Mouse (Mus musculus) adrenal gland (tissue): ENCODE measurements around the gene Fra10ac1.

Experiments used
- intact Hi-C: fragments of 180-260 bp; cut with DNase I; formaldehyde crosslinking; loops from one replicate; pipeline ENCODE4 v1.15.1; 2025

Gene Fra10ac1

DNA sequence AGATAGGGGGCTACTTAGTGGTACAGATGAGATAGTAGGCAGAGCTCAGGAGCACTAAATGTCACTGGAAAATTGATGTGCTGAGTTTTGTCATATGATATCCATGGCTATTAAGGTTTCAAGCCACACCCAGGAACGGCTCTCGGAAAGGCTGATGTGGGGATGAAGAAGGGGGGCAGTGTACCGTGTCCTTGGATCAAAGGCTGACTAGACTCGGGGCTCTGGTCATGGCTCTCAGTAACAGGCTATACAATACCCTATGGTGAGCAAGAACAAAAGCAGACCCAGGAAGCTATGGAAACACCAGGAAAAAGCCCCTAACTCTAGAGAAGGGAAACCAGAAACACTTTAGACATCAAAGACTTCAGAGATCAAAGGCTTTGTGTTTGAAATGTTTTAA, 8.6 kb upstream of the Fra10ac1 start:
- intact Hi-C loops, result no loop called here

DNA sequence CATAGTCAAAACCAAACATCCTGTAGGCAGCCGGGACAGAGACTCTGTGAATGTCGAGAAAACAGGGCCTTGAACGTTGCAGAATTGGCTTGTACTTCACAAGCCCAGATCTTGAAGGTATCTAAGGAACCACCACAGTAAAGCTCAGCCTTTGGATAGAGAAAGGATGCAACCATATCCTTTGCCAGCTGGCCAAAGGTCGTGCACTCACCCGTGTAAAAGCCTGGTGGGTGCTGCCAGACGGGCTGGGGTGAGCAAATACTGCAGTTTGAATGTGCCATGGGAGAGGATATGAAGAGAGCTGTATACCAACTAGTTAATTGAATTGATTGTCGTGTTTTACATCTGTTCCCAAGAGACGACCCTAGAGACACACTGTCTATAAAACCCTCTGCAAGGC, 8.1 kb upstream of the Fra10ac1 start:
- intact Hi-C loops, result no loop called here

DNA sequence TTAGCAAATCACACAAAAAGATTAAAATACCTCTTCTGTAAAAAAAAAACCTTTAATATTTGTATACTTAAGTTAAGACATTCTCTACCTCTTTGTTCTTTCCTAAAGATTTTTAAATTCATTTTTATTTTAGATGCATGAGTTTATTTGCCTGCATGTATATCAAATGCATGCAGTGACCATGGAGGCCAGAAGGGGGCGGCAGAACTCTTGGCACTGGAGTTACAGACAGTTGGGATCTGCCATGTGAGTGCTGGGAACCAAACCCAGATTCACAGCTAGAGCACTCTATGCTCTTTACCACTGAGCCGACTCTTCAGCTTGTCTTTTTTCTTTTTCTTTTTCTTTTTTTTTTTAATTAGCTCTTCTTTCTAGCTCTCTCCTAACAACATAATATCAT, 4.7 kb upstream of the Fra10ac1 start:
- intact Hi-C loops, result loop anchor here (10.0 kb wide), 1 partner anchor 126 kb away; no protein-coding TSS in a partner anchor

DNA sequence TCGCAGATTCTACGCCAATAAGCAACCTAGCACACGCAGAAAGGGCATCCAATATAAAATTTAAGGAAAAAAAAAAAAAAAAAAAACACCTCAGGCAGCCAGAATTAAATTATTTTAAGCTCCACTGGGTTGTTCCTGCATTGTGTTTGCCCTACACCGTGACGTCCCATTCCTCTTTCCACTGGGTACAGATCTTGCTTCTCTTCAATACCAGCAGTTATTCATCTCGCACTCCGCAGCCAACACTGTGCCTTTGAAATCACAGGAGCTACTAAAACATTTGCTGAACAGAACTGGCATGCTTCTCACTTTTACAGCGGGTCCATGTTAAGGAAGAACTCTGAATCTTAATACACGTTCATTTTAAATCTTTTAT, 717 bp upstream of the Fra10ac1 start:
- intact Hi-C loops, result loop anchor here (10.0 kb wide), 1 partner anchor 130 kb away; no protein-coding TSS in a partner anchor

DNA sequence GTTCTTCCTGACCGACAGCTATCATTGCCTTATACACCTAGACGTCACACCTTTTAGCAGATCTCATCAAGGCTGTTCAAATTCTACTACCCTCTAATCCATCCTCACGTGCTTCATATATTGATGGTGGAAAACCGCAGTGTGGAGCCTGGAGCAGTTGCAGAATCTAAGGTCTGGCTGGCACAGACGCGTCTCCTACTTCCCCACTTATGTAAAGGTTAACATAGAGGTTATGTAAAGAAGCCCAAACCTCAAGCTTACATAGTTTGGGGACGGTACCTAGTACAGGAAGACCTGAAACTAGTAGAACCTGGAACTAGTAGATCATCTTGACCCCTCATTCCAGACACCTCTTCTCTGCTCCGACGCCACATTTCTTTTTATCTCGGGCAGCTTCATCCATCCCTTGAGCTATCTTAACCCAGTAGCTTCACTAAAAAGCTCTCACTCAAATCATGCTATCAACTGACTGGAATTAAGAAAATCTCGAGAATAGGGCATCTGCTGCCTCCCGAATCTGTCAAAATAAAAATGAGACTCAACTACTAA, 526 bp downstream of the Fra10ac1 start:
- intact Hi-C loops, result loop anchor here (10.0 kb wide), 1 partner anchor 131 kb away; no protein-coding TSS in a partner anchor

DNA sequence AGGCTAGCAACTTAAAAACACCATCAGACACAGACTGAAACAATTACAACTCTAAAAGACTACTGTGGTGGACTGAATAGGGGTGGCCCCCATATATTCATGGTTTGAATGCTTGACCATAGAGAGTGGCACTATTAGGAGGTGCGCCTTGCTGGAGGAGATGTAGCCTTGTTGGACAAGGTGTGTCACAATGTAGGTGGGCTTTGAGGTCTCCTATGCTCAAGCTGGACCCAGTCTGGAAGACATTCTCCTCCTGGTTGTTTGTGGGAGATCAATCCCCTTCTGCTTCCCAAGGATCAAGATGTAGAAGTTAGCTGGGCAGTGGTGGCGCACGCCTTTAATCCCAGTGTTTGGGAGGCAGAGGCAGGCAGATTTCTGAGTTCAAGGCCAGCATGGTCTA, 6.3 kb downstream of the Fra10ac1 start:
- intact Hi-C loops, result no loop called here

DNA sequence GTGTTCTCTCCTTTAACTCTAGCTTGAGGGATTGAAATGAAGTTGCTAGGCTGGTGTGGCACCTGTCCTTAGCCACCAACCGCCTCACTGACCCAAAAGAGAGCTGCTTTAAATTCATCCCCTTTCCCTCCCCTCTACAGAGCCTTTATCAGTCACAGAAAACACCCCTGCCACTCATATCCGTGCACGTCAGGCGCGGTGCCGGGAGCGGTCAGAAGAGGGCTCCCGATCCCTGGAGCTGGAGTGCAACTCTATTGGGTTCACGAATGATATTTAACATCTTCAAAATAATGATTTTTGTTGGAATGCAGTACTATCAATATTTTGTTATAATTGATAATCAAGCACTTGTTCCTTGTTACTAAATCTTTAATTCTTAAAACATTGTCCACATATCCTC, 17.3 kb downstream of the Fra10ac1 start:
- intact Hi-C loops, result no loop called here

DNA sequence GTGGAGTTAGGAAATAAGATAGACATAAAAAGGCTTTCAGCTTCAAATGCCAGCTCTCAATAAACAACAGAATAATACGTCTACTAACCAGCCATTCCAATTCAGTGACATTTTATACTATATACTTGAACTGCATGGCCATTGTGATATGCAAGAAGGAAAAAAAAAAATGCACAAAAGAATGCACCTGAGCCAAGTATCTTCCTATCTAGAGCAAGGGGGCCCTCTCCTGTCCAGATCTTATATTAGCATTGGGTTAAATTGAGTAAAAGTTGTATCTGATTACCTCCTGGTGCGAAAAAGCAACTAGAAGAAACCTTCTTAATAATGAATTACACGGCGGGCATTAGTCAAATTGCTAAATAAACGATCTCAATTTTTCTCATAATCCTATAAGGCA, 25.2 kb downstream of the Fra10ac1 start:
- intact Hi-C loops, result loop anchor here (10.0 kb wide), 2 partner anchors 114 to 254 kb away; no protein-coding TSS in a partner anchor

DNA sequence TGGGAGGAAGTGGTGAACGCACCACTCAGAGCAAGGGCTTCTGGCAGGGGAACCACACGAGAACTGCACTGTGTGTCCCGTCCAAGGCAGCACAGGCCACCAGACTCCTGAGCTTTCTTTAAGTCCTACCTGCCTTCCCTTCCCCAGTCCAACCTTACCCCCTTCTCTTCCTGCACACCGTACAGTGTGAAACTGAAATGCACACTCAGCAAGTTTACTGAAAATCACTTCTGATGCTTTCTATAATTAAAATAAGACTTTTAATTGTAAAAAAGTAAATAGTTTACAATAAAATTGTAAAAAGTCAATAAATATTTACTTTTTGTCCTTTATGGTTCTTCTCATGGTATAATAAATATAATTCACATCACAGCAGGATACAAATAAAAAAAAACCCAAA, 28.7 kb downstream of the Fra10ac1 start:
- intact Hi-C loops, result loop anchor here (10.0 kb wide), 2 partner anchors 110 to 250 kb away; no protein-coding TSS in a partner anchor

DNA sequence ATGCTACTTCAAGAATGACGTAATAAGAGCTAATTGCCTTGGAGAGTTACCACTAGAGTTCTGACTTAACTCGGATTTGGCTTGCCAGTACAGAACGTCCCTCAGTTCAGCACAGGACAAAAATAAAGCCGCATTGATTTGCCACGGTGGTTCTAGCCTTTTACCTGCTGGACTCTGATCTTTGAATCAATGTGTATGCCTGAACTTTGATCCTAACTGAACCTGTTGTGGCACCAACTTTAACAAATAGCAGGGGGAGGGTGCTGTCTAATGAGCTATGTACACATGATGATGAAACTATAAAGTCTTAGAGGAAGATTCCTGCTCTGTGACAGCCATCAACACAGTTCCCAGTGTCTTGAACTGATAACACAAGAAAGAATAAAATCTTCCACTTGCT, 32.5 kb downstream of the Fra10ac1 start:
- intact Hi-C loops, result loop anchor here (10.0 kb wide), 2 partner anchors 107 to 247 kb away; no protein-coding TSS in a partner anchor

DNA sequence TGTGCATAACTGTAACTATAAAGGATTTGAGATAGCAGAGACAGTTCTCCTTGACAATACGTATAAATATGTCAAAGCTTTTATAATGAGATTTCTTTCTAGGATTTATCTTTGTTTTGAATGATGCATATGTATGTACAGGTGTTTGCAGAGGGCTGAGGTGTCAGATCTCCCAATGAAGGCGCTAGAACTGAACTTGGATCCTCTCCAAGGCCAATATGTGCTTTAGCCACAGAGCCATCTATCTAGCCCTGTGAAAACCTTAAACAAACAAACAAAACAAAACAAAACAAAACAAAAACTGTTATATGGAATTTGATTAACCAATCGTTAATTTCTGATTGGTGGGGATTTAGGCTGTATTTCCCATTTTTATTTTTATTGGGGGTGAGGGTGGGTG, 33.4 kb downstream of the Fra10ac1 start:
- intact Hi-C loops, result loop anchor here (10.0 kb wide), 2 partner anchors 106 to 246 kb away; no protein-coding TSS in a partner anchor

DNA sequence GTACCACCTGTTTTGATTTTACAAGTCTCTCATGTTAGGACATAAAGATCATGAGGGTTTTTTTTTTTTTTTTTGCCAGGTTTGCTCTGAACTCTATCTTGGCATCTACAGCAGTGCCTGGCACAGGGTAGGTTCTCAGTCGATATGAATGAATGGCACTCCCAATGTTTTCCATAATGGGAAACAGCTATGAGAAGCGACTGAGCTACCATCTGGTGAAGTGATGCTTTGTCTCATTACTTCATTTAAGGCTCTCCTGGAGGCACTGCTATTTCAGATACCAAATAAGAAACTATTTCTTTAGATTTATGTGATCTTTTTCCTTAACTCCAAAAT, 36.6 kb downstream of the Fra10ac1 start:
- intact Hi-C loops, result no loop called here

DNA sequence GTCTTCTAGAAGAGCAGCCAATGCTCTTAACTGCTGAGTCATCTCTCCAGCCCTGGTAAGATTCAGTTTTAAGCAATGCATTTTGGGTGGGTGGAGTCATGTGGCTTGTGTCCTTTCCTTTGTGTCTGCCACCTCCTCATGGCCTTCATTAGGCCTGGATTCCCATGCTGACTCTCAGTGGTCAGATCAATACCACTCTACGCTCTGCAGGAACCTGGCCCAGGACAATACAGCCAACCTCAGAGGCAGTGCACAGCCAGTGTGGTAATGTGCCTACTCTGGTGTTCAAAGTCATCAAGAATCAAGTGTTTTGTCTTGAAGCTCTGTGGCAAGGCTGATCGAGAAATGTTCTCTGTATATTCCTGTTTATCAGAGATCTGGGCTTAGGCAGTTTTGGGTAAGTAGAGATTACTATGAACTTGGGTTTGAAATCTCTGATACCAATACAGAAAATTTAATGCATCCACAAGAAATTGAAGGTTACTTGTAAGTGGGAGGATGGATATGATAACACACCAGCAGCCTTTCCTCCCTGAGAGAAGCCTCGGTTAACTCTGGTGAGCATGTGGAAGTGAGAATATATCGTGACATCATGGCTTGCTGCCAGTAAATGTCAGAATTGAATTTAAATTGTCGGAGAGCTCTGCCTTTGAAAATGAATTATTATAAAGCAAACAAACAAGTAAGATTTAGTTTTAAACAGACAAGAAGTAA, 37.2 kb downstream of the Fra10ac1 start:
- intact Hi-C loops, result no loop called here

DNA sequence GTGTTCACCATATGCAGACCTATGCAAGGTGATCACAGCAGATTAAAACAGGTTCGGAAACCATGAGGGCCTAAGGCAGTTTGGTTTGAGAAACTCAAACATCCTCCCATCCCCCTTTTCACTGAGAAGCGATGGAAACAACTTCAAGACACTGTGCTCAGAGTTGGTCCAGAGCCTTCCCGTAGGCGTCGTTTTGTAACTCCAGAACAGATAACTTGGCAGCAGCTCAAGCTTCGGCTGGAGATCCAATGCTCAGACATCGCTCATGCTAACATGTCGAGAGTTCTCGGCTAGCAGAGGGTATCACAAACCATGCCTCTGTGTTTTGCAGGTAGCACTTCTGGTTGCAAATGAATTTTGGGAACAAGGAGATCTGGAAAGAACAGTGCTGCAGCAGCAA, 44.3 kb downstream of the Fra10ac1 start:
- intact Hi-C loops, result no loop called here

DNA sequence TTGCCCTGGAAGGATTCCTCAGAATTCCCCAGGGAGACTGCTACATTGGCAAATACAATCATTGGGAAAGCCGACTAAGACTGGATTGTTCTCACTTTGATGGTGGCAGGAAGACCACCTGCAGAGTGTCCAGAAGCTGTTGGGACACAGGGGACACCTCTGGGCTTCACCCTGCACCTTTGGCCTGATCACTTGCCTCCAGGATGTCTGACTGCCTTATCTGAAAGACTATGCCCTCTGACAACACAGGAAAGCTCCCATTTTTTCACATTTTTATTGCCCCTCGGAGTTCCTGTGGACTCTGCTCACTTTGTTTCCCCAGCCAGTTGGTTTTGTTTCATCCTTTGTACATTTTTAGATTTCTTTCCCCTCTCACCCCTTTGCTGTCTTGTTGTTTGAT, 59.3 kb downstream of the Fra10ac1 start:
- intact Hi-C loops, result no loop called here

DNA sequence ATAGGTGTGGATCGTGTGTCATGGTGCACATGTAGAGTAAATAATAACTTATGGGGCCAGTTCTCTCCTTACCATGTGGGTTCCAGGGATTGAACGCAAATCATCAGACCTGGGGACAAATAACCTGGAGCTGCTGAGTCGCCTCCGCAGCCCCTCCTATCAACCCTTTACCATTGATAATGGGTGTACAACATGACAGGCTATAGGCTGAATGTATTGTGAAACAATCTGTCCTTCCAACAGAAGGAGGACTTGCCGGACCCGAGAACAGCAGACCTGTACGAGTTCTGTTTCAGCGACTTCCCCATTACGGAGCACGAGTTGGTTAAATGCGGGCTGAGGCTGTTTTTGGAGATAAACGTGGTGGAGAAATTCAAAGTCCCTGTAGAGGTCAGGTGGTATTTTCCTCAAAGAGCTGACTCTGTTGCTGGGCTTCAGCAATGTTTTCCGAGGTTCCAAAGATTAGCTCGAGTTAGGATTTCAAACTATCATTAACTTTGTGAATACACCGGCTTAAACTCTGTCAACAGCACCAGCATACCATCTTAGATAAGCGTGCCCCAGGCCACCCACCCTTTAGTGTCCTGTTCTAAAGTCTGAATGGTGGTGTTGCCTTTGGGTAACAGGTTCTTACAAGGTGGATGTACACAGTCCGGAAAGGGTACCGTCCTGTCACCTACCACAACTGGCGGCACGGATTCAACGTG, 62.2 kb downstream of the Fra10ac1 start:
- intact Hi-C loops, result no loop called here

DNA sequence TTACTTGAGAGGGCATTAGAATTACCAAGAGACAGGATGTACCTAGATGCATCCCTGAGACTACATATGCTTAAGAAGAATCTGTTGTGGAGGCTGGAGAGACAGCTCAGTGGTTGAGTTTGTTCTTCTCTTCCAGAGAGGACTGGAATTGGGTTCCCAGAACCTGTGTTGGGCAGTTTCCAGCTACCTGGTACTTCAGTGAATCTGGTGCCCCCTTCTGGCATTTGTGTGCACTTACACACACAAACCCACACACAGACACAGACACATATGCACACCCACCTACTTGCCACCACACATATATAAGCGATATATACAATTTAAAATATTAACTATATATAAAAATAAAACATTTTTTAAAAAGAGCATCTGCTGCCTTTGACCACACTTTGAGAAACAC, 67.7 kb downstream of the Fra10ac1 start:
- intact Hi-C loops, result no loop called here

DNA sequence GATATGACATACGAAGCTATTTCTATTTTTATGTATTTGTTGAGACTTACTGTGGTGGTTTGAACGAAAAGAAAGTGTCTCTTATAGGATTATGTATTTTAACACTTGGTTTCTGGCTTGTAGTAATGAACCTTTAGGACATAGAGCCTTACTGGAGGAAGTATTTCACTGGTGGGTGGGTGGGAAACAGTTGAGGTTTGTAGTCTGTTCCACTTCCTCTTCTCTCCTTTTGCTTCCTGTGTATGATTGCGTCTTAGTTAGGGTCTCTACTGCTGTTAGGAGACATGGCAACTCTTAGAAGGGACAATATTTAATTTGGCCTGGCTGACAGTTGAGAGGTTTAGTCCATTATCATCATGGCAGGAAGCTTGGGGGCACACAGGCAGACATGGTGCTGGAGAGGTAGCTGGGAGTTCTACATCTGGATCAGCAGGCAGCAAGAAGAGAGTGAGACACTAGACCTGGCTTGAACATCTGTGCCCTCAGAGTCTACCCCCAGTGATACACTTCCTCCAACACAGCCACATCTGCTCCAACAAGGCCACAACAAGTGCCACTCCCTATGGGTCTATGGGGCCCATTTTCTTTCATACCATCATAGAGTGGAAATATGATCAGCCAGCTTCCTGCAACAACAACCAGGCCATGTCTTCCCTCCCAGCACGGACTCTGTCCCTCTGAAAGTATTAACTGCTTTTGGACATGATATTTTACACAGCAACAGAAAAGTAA, 80.2 kb downstream of the Fra10ac1 start:
- intact Hi-C loops, result no loop called here
